Mouse (Mus musculus) kidney, postnatal 25 days (tissue): ENCODE measurements around the gene Fbxo47.

ENCODE experiments used
- DNase-seq, 2 experiments: peaks; one replicate each; pipeline ENCODE4 v3.0.0; 2021; ENCODE audit warnings: mixed read lengths in 2 of 2

The Fbxo47 gene

DNA sequence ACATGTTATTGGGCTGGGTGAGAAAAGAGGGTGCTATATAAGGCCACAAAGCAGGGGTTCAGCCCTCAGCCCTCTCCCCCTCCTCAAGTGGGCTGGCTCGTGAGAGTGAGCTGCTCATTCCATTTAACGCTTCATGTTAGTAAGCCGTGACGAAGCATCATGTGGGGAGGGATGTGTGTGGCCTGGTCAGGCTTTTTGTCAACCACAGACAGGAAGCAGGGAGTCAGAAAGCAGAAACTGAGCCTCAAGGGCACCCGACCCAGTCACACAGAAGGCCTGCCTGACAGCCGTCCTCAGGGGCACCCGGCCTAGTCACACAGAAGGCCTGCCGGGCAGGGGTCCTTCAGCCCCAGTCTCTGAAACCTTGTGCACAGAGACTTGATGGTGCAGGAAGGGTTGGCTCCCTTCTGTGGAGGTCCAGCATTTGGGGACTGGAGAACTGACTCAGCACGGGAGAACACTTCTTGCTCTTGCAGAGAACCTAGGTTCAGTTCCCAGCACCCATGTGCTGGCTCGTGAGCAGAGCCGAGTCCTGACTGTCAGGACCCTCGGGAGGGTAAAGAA is 54.0 kb downstream of the Fbxo47 start:
- DNase-seq: peak; percentile 7 to 39

DNA sequence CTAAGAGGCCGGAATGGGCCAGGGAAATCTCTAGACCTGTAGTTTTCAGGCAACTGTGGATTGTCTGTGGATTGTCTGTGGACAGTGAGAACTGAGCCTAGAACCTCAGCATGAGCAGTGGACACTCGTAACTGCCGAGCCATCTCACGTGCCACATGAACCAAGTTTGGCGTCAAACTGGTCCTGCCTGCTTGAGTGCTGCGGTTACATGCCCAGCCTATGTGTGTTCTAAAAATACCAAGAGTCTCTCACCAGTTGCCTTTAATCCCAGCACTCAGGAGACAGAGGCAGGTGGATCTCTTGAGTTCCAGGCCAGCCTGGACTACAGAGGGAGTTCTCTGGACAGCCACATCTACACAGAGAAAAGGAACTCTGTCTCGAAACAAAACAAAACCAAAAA is 54.6 kb downstream of the Fbxo47 start:
- DNase-seq: peak; percentile 1 to 30

DNA sequence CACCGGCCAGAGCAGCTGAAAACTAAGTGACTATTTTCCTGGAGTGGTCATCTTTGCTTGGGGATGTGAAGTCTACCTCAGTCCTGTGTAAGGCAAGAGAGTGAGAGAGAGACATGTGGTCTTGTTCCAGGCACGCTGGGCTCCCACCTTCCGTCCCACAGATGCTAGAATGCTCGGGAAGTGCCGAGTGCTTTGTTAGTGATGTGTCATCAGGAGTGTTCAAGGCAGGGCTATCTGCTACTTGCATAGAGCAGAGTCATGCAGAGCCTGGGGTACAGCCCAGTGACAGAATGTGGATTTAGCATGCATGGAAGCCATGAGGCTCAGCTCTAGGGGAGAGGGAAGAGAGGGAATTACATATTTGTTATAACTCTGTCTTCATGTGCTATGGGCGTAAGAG is 56.3 kb downstream of the Fbxo47 start:
- no peak for DNase-seq

DNA sequence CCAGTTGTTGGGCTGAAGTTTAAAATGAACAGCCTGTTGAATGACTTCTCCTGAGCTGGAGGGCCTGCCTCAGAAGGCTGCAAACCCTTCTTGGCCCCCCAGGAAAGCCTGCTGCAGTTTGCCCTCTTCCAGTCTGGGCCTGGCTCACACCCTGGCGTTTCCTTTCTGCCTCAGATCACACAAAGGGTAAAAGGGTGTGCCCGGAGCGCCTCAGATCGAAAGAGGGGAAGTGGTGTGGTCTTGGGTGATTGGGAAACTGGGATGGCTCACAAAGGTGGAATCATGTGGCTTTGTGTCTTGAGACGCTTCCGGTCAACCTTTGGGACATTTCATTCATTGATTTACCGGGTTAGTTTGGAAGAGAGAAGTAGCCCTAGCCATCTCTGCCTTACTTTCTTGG is 57.5 kb downstream of the Fbxo47 start:
- peak in 1 of 2 experiments; percentile 48 for DNase-seq

DNA sequence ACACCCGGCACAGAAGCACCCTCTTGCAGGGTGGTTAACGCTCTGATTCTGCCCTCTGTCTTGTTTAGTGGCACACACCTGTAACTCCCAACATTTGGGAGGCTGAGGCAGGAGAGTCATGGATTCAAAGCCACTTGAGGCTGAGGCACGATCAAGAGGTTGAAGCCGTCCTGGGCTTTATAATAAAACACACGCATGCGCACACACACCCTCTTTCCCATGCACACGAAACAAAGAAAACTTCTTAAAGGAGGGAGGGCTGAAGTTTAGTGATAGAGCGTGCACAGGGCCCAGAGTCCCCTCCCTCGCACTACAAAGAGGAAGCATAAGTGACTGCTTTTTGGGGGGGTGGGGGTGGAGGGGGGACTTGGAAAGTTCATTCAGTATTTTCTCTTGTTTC is 58.0 kb downstream of the Fbxo47 start:
- no peak for DNase-seq

DNA sequence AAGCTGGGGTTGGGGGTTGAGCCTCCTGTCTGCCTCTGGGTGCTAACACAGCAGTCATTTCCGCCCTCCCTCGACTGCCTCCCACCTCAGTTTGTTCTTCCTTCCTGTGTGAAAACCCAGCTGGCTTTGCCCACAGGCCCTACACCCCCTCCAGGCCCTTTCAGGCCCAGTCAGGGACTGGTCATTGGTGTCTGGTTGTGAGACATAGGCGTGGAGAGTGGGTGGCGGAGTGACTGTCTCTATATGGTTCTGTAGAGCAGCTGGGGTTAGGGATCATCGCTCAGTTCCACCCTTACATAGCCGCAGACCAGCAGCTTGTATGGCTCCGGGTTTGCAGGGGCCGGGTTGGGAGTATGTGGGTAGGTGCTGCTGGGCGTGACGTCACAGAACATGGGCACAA is 58.7 kb downstream of the Fbxo47 start:
- DNase-seq: peak in 1 of 2 experiments; percentile 48

DNA sequence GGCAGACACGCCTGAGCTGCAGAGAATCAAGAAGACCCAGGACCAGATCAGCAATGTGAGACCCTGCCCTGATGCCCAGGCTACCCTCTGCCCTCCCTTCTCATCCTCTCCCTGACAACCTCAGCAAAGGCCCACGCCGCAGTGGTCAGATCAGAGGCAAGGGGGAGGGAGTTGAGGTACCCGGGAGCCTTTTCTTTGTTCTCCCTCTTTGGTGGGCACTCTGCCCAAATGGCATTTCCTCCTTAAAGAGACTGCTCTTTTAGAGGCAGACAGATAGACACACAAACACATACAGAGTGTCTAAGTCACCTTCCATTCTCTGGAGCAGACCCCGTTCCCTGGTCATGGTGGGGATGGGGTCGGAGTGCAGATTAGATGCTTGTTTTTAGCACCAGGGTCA is 59.1 kb downstream of the Fbxo47 start:
- DNase-seq: peak in 1 of 2 experiments; percentile 50

DNA sequence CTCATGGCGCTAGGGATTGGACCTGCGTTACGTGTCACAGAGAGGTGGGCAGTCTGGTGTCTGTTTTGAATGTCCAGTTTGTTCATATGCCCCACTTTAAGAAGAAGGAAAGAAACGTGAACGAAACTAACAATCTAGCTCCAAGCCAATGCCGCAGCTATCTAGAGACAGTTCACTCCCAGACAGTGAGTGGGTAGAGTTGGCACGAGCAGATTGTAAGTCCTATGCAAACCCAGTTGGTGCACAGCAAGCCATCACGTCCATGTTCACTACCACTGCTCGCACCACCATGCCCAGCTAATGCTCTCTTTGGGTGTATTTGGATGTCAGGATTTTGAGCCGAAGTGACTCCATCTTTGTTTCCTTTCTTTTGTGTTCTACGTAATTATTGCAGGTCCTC is 59.8 kb downstream of the Fbxo47 start:
- no peak for DNase-seq

DNA sequence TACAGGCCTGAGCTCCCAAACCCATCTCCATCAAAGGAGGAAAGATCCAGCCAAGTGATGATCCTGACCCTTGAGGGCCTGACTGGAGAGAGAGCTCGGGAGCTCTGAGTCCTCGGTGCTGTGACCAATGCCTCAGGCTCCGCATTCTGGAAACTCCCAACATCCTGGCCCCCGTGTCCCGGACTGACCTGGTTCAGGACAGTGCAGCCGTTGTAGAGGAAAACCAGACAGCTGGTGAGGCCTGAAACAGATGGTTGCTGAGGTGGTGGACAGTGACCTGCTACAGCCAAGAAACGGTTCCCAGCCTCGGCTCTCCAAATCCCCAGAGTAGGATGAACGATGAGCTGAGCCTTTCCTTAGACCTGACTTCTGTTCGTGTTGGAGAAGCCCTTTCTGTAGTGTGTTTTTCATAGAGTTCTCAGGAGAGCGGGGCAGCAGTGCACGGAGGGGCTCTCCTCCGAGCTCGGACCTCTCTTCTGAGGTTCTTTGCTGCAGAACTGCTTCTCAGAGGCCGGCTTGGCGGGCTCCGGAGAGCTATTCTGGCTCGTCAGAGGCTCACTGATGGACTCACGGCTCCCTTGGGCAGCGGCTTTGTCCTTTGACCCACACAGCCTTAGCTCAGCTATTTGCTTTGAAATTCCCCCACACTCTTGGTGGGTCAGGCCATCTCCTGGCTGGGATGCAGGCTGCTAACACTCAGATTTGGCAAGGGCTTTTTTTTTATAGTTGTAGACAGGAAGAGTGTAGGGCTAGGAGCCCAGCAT is 60.9 kb downstream of the Fbxo47 start:
- DNase-seq: peak; percentile 49 to 75

DNA sequence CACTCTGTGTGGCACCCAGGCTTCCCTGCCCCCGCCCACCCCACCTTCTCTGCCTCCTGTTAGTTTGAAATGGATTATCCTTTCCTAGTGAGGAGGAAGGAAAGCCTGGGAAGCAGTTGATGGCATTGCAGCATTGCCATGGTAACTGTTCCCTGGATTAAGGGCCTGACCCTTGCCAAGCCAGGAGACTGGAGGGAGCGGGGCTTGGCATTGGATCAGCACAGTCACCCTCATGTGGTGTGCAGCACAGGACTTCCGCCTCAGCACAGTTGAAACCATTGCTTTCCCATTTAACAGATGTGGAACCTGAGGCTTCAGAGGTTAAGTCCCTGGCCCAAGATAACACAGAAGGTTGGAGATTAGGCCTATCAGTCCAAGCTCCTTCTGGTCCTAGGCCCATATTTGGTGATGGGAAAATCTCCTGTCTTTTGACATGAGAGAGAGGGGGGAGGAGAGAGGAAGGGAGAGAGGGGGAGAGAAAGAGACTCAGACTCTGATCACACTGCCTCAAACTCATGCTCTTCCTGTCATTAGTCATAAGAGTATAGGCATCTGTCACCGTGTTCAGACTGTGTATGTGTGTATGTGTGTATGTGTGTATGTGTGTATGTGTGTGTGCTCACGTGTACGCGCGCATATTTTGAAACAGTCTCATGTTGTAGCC is 62.4 kb downstream of the Fbxo47 start:
- DNase-seq: peak; percentile 51 to 68

DNA sequence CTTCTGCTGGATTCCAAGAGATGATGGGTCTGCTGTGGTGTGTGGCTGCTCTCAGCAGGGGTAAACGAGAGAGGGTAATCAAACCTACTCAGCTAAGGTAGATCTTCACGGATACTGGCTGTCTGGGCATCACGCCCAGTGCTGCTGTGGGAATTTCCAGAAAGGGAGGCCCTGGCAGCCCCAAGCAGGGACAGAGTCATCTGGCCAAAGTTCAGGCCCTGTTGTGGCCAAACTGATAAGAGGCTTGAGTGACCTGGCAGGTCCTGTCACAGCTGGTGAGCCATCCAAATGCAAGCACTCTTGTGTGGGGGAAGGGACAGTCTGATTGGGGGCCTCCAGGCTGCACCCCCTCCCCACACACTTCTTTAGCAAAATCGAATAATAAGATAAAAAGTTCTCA is 63.1 kb downstream of the Fbxo47 start:
- DNase-seq: peak; percentile 92 to 95

DNA sequence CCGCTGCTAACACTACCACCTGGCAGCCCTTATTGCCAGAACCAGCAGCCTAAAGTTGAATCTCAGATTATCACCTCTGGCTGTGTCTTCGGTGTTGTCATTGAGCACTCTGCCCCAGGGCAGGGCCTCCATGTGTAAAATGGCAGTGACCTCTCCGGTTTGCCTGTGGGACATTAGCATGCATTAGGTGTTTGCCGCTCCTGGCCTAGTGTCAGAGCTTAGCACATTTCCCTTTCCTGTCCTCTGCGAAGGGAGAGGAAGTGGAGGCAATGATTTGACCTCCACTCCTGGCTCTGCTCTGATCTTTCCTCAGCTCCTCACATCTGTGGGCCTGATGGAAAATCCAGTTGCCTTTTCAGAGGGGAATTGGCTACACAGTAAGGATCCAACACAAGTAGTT is 64.0 kb downstream of the Fbxo47 start:
- DNase-seq: peak; percentile 40 to 69

DNA sequence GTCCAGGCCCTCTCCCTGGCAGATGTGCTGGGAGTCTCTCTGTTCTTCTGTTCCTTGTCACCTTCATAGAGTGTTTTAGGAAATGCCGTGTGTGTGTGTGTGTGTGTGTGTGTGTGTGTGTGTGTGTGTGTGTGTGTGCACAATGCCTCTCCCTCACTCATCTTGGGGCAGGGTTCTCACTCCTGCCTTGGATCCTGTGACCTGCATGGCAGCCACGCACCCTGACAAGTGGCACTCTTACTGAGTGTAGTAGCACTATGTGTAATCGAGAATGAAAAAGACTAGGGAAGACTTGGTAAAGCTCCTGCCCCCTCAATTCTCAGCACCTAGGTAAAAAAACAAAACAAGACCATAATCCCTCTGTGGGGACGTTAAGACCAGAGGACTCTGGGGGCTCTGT is 64.9 kb downstream of the Fbxo47 start:
- no peak for DNase-seq

DNA sequence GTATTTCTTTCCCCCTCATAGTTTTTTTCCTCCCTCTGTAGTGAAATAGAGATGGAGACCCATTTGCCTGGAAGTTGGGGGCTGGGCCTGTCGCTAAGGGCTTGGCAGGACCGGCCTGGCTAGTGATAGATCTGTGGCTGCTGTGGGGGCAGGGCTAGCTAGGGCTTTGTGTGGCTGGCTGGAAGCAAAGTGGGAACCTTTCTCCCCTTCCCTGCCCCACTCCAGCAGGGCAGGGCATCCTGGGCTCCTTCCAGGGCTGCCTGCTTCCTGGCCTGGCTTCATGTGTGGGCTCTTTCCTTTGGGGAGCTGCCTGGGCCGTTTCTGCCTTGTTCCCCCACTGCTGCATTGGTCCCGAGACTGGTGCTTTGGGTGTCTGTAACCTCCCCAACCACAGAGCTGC is 65.4 kb downstream of the Fbxo47 start:
- DNase-seq: peak; percentile 63 to 78

DNA sequence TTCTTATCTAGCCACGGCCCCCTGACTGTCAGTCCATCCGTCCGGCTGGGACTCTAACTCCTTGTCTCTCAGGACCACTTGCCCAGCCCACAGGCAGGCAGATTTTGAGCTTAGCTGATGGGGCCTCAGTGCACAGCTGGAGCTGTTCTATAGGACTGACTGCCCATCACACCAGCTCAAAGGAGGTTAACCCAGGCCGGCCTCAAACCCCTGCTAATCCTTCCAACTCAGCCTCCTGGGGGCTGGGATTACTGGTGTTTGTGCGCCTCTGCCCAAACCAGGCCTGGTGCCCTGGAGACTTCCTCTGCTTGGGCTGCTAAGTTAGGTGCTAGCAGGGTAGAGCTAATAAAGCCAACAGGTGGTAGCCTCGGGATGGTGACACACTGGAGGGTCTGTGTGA is 66.0 kb downstream of the Fbxo47 start:
- DNase-seq: no peak

DNA sequence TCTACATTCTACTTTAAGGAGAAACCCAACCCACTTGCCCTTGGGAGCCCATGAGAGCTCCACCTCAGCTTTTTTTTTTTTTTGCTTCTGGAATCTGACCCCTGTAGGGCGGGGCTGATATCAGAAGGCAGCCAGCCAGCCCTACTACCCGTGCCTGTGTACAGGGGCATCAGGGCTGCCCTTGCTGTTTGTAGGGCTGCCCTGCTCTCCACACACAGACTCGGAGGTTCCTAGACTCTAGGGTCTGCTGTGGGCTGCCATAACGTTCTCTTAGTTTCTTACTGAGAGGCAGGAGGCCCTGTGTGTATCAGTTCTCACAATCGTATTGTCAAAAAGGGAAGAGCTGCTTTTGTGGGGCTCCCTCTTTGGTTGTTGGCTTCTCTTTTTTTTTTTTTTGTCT is 66.6 kb downstream of the Fbxo47 start:
- peak; percentile 79 to 87 for DNase-seq

DNA sequence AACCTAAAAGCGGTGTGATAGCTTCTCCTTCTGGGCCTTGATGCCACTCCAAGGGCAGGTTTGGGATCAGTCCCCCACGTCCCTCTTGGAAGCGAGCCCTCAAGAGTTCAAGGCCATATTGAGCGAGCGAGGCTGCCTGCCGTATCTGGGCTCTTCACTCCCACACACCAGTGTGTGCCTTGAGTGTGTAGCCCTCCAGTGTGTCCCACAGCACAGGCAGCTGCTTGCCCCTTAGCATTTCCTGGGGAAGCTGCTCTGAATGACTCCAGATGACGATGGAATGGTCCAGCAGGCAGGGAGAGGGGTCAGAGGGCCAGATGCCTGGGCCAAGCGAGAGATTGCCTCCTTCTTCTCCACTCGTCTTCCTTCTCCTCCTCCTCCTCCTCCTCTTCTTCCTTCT is 67.0 kb downstream of the Fbxo47 start:
- DNase-seq: peak; percentile 41 to 59

DNA sequence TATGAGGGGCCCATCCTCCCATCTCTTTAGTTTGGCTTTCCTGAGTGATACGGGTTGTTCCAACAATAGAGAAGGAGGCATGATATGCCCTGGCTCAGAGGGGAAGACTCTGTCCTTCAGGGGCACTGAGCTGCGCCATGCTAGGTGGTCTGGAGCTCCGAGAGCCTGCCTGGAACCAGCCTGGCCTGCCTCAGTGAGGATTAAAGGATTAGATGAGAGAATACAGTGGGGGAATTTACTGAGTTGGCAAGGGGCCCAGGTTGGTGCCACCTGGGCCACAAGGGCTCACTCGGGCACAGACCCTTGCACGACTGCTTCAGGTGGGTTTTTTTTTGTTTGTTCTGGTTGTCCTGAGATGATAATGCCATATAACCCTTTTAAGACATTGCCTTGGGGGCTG is 67.8 kb downstream of the Fbxo47 start:
- DNase-seq: no peak

DNA sequence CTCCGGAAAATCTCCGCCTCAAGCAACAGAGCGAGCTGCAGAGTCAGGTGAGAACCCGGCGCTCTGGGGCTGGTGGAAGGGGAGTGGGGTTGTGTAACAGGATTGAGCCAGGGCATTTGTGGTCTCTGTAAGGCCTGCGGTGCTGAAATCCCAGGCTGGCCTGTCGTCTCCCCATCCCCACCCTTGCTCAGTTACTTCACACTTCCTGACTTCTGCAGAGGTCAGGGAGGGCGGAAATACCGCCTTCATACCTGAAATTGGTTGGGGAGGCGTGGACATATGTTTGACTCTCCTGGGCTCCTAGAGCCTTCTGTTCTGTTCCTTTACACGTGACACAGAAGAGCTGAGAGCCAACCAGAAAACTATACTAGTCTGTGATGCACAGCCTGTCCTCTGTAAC is 68.2 kb downstream of the Fbxo47 start:
- peak in 1 of 2 experiments; percentile 43 for DNase-seq

DNA sequence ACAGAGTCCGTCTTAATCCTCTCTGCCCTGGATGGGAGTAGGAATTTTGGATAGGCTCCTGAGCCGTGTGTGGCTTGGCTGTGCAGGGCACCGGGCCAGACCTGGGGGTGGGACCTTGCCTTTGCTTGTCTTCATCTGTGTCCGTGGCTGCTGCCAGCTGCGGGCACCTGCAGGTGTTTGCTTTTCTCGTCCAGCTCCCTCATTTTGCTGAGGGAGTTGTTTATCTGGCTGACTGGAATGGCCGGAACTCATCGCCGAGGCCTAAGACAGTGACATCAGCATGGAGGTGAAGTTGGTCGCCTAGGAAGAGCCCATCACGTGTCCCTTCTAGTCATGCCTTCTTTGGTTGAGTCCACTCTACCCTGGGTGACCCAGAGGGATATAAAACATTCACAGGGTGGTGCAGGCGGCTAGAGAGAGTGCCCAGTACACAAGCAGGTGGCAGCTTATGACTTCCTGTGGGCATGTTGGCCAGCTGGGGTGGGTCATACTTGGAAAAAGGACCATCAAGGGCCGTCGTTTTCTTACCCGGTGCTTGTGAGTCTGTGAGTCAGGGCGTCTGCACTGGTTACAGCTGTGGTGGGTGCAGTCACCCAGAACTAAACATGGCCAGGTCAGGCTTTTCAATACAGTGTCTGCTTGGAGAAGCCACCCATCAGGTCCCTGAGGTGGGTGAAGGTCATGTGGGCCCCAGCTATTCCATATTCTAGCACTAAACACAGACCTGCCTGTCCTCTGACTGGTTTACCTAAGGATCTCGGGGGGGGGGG is 70.0 kb downstream of the Fbxo47 start:
- DNase-seq: peak; percentile 81 to 91

DNA sequence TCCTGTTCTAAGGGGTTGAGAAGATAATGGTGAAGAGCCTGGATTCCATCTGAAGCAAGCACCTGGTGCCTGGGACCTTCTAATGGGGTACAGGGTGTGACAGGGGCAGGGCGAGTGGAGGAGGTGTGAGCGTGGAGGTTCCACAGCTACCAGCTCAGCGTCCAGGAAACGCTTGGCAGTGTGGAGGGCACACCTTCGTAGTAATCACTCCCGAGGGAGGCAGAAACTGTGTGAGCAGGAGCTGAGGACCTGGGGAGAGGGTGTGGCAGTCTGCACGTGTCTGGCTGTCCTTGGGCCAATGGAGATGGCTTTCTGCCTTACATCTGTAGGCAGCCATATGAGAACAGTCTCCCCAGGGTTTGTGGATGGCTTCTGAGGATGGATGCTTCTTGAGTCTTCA is 70.9 kb downstream of the Fbxo47 start:
- peak in 1 of 2 experiments; percentile 48 for DNase-seq

DNA sequence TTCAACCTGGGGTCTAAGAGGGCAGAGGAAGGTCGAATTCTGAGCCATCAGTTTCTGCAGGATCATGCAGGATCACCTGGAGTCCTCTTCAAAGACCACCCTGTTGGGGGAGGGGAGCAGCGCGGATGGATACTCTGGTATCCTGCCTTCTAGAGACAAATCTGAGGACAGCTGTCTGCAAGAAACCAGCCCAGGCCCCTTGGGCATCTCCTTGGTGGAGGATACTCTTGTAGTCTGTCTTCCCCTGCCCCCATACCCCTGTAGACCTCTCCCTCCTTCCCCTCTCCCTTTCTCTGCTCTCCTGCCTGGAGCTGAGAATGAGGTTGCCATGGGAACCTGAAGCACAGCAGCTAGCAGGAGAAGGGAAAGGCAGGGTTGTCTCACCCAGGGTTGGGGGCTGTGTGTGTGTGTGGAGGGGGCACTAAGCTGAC is 71.4 kb downstream of the Fbxo47 start:
- DNase-seq: peak in 1 of 2 experiments; percentile 54
